ENCODE assay signal across 16 mouse cellular contexts in the genomic region with DNA sequence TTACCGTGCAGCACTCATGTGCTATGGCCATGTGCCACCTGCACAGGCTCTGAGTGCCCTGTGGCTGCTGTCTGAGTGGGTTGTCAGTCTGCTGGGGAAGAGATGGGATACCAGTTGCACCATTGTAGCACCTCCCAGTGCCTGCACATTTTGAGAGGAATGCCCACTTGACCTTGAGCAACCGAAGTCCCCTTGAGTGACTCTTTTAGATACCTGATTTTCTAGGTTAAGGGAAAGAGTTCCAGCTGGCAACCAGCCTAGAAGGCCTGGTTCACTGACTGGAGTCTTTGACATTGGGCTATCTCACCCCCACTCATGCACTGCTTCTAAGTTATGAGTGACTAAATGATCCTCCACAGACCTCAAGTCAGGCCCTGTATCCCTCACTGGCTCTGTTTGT. TPM values are rescaled to one million over a fixed set of nuclear protein-coding genes. Genes with fewer than 3 reads are reported as not detected.
DNase-seq lines count a peak whose midpoint lies in the region; ATAC-seq and TF ChIP-seq lines count a peak whose summit lies in the region.
"Had no signal": no experiment of that assay in that cellular context is flagged by ENCODE, and none has a peak within 500 bp of the region (broad histone marks: within the 10 kb centered on the region; RNA-seq: fewer than 3 reads in every experiment).

No protein-coding gene starts in this region.

- no peak overlapping the region for H3K27ac ChIP-seq in heart, postnatal 0 days (ENCODE audit: low read depth)
- no peak overlapping the region for H3K27ac ChIP-seq in heart, embryonic 10.5 days
- H3K27ac ChIP-seq in layer of hippocampus, adult 2 months: peak overlapping the region; percentile 7; the same call in 1 of the 2 replicates
- H3K27ac ChIP-seq: liver, embryonic 12.5 days; midbrain, embryonic 13.5 days; stomach, postnatal 0 days had no signal

- 0 out of 2 replicates have a peak, but pooled peaks cover 4% of the 10 kb centered on the region for H3K4me1 ChIP-seq in heart, postnatal 0 days (ENCODE audit: control insufficient read depth, insufficient read depth)
- peaks cover 12% of the 10 kb centered on the region for H3K4me1 ChIP-seq in heart, embryonic 10.5 days
- H3K4me1 ChIP-seq: liver, embryonic 12.5 days; midbrain, embryonic 13.5 days had no signal

- no peak for TF ChIP-seq CTCF in heart, postnatal 0 days (IDR thresholded peaks at IDR 0.05; ENCODE audit: low read depth)
- no peak for TF ChIP-seq CTCF in layer of hippocampus, adult 2 months (conservative IDR thresholded peaks at IDR 0.05)

- DNase-seq in cerebellum, adult 11-12 months: peak; percentile 23
- no peak for DNase-seq in cerebellum, postnatal 36 days
- no peak for DNase-seq in heart, postnatal 0 days (ENCODE audit: low spot score)
- no peak for DNase-seq in heart, embryonic 10.5 days (ENCODE audit: low spot score)
- no peak for DNase-seq in layer of hippocampus, adult 2 months (ENCODE audit: low spot score in 2 of 2)
- no peak for DNase-seq in layer of hippocampus, adult 9-11 months
- peak; percentile 39 to 48 for DNase-seq in lung, postnatal 4 days
- DNase-seq in right cerebral cortex, postnatal 25 days: no peak
- DNase-seq: adrenal gland, adult 8-10 months; right cerebral cortex, postnatal 14 days had no signal

- H3K9me3 ChIP-seq in heart, postnatal 0 days (replicated peaks; ENCODE audit: control insufficient read depth, low read length): no peaks in the 10 kb centered on the region
- no peaks in the 10 kb centered on the region for H3K9me3 ChIP-seq in heart, embryonic 10.5 days
- H3K9me3 ChIP-seq: forebrain, embryonic 15.5 days; liver, embryonic 12.5 days; midbrain, embryonic 13.5 days had no signal

- H3K4me2 ChIP-seq in heart, postnatal 0 days (ENCODE audit: low read depth, low read length): no peak overlapping the region
- H3K4me2 ChIP-seq: forebrain, embryonic 15.5 days; liver, embryonic 12.5 days; midbrain, embryonic 13.5 days had no signal

- no peak for TF ChIP-seq EP300 in heart, postnatal 0 days (IDR thresholded peaks at IDR 0.05; ENCODE audit: low read depth)

- WGBS in heart, postnatal 0 days: 33% methylated on average over 2 of the region's 2 CpGs
- WGBS in heart, embryonic 10.5 days: 79% methylated on average over 2 of the region's 2 CpGs

- peaks cover 67% of the 10 kb centered on the region for H3K36me3 ChIP-seq in heart, postnatal 0 days (replicated peaks; ENCODE audit: control insufficient read depth, insufficient read depth, low read length)
- peaks cover 81% of the 10 kb centered on the region for H3K36me3 ChIP-seq in heart, embryonic 10.5 days

- H3K27me3 ChIP-seq in heart, postnatal 0 days (ENCODE audit: control insufficient read depth, insufficient read depth, low read length): no peaks in the 10 kb centered on the region
- H3K27me3 ChIP-seq in heart, embryonic 10.5 days (ENCODE audit: insufficient read depth, poor library complexity, severe bottlenecking): no peaks in the 10 kb centered on the region
- H3K27me3 ChIP-seq: CH12.LX; forebrain, embryonic 15.5 days; liver, embryonic 12.5 days; midbrain, embryonic 13.5 days had no signal

- no peak overlapping the region for H3K4me3 ChIP-seq in heart, postnatal 0 days (ENCODE audit: low read depth, low read length)
- H3K4me3 ChIP-seq in heart, embryonic 10.5 days: no peak overlapping the region
- no peak overlapping the region for H3K4me3 ChIP-seq in layer of hippocampus, adult 2 months
- H3K4me3 ChIP-seq: erythroblast, embryonic 14.5 days; forebrain, embryonic 15.5 days; liver, embryonic 12.5 days; midbrain, embryonic 13.5 days had no signal

- 0 out of 2 replicates have a peak, but pooled peaks have one; percentile 30 for ATAC-seq in heart, postnatal 0 days (ENCODE audit: insufficient read depth, low read depth)
- ATAC-seq: liver, embryonic 12.5 days; midbrain, embryonic 13.5 days had no signal

- H3K9ac ChIP-seq in heart, postnatal 0 days (replicated peaks; ENCODE audit: low read depth, low read length): no peak overlapping the region
- H3K9ac ChIP-seq: forebrain, embryonic 15.5 days; liver, embryonic 12.5 days; midbrain, embryonic 13.5 days had no signal

RNA-seq across cellular contexts. Expression of gene Pex16, which starts 15.2 kb away (rescaled TPM):
- 14.1 and 28.5 TPM in 2 replicates for total RNA-seq in heart, postnatal 0 days (2014; rRNA removed; ENCODE audit: low replicate concordance)
- 27.5 and 27.7 TPM in 2 replicates for polyA plus RNA-seq in heart, postnatal 0 days (2015; fragmentation: Nextera tagmentation; extraction: Ambion mirVana)
- polyA plus RNA-seq in heart, embryonic 10.5 days (2016; fragmentation: Nextera tagmentation; extraction: Ambion mirVana): 19.0 and 19.2 TPM in 2 replicates
- 10 to 100 TPM; 34.9 to 36.1 TPM for total RNA-seq in layer of hippocampus, adult 2 months (2021)

RNA-seq across cellular contexts. Expression of gene Large2, which starts 15.4 kb away (rescaled TPM):
- total RNA-seq in heart, postnatal 0 days (2014; rRNA removed; ENCODE audit: low replicate concordance): not detected in 2 replicates
- polyA plus RNA-seq in heart, postnatal 0 days (2015; fragmentation: Nextera tagmentation; extraction: Ambion mirVana): 0.25 and 0.47 TPM in 2 replicates
- 1.6 and 7.0 TPM in 2 replicates for polyA plus RNA-seq in heart, embryonic 10.5 days (2016; fragmentation: Nextera tagmentation; extraction: Ambion mirVana)
- total RNA-seq in layer of hippocampus, adult 2 months (2021): 1 to 10 TPM in 1 of 2 experiments, under 1 TPM in 1; 0.98 to 1.1 TPM
- polyA plus RNA-seq: erythroblast, embryonic 14.5 days had no signal

RNA-seq across cellular contexts. Expression of gene 1700029I15Rik, which starts 23.0 kb away (rescaled TPM):
- 2.8 and 4.6 TPM in 2 replicates for total RNA-seq in heart, postnatal 0 days (2014; rRNA removed; ENCODE audit: low replicate concordance)
- 0.56 and 0.87 TPM in 2 replicates for polyA plus RNA-seq in heart, postnatal 0 days (2015; fragmentation: Nextera tagmentation; extraction: Ambion mirVana)
- 0.89 and 2.7 TPM in 2 replicates for polyA plus RNA-seq in heart, embryonic 10.5 days (2016; fragmentation: Nextera tagmentation; extraction: Ambion mirVana)
- 1 to 10 TPM; 4.5 to 5.0 TPM for total RNA-seq in layer of hippocampus, adult 2 months (2021)

RNA-seq across cellular contexts. Expression of gene Mapk8ip1, which starts 41.8 kb away (rescaled TPM):
- 5.6 and 8.4 TPM in 2 replicates for total RNA-seq in heart, postnatal 0 days (2014; rRNA removed; ENCODE audit: low replicate concordance)
- 2.7 and 3.1 TPM in 2 replicates for polyA plus RNA-seq in heart, postnatal 0 days (2015; fragmentation: Nextera tagmentation; extraction: Ambion mirVana)
- 7.5 and 18.2 TPM in 2 replicates for polyA plus RNA-seq in heart, embryonic 10.5 days (2016; fragmentation: Nextera tagmentation; extraction: Ambion mirVana)
- total RNA-seq in layer of hippocampus, adult 2 months (2021): 100 to 1,000 TPM; 338 to 354 TPM

Comparison
In these comparisons a context has a peak if more than half of its experiments do, and no peak if none do; other contexts are left out.
1. DNase-seq: peak in cerebellum, adult 11-12 months (single experiment) and lung, postnatal 4 days (2 of 2); none in cerebellum, postnatal 36 days (0 of 2), heart, postnatal 0 days (single experiment), heart, embryonic 10.5 days (single experiment), layer of hippocampus, adult 2 months (0 of 2), layer of hippocampus, adult 9-11 months (single experiment) and right cerebral cortex, postnatal 25 days (single experiment).